Mouse (Mus musculus): ENCODE results near the gene Zfp286. TPM values are rescaled to one million over a fixed set of nuclear protein-coding genes. Genes with fewer than 3 reads are reported as not detected.

Gene Zfp286
- total RNA-seq (2021): 1 to 10 TPM; 1.9 to 2.1 TPM

DNA sequence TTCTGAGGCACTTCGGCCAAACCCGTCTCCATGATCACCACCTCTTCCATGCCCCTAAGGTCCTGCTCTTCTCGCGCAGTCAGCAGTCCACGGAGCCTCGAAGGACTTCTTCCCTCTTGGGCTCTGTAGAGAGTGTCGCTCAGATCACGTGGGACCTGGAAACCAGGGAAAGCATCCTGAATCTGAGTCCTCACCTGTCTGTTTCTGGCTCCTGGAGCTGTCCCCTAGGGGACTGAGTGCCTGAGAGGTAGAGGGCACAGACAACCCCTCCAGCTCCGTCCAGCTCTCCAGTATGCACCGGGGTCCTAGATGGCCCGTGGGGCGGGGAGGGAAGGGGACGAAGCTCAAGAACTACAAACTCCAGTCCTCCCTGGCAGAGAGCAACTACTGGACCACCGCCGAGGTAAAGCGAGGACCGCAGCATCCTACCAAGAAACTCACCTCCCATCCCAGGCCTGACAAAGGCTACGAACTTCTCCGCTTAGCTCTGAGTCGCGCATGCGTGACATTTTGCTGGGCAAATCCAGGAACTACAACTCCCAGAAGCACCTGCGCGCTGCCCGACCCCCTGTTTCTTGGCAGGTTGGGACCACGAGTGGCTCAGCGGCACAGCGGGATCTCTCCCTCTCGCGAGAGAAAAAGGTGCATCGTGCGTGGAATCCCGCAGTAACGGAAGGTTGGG, at the start of gene Zfp286:
Gene Zfp286 (minus strand): TSS at position 528 of the 682 bp plus-strand sequence.
- DNase-seq: peak; percentile 87

DNA sequence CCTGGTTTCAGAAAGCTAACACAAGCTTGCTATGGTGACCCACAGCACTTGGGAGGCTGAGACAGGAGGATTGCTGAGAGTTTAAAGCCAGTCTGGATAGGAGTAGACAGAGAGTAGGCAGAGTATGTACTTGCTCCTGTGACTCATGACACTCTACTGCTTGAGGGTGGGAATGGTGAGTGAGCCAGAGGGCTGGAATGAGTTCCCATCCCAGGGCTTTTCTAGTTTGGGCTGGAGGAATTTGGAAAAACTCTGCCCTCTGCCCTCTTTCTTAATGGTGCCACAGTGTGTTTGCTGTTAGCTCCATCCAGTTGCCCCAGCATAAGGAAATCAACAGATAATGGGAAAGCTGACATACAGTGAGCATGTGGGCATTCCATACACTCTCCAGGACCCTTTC, 42.6 kb upstream of the Zfp286 start:
- DNase-seq: no peak

DNA sequence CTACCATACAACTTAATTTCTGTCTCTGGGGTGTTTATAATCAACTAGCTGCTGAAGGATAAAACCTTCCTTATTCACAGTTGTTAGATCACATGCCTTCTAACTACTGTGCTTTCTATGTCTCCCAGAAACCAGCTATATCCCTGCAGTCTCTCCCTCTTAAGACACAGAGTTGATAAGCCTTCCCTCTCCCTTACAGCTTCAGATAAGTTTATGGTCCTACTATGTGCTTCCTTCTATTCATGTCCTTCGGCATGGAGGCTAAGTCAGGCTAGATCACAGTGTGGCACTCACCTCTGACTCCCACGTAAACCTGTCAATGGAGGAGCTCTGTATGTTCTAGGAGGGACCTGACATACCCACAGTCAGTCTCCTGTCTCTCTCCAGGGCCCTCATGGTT, 41.1 kb upstream of the Zfp286 start:
- DNase-seq: no peak

DNA sequence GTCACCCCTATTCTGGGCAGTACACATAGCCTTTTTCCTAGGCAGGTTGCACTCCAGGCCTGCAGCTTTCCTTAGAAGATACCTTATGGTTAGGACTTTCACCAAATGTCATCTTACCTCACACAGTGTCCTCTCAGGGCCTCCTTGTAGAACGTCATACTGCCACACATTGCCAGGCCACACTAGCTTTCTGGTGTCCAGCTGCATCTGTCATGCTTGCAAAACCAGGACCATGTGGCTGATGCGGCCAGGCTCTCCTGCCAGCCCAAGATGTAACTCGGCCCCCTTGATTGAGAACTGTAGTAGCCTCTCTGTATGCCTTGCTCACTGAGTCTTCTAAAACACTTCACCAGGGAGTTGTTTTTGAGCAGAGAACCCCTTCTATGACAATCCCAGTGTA, 38.6 kb upstream of the Zfp286 start:
- DNase-seq: no peak

DNA sequence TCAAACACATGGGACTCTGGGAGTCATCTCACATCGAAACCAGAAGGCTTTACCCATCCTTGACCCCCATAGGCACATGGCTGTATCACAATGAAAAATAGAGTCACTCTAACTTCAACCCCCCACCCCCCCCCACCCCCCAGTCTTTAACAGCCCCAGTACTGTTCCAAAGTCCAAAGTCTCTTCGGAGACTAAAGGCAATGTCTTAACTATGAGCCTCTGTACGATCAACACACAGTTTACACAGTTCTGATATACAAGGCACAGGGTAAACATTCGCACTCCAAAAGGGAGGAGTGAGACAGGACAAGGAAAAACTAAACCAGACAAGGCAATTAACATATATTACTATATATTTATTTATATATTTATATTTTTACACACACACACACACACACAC, 37.9 kb upstream of the Zfp286 start:
- DNase-seq: no peak

DNA sequence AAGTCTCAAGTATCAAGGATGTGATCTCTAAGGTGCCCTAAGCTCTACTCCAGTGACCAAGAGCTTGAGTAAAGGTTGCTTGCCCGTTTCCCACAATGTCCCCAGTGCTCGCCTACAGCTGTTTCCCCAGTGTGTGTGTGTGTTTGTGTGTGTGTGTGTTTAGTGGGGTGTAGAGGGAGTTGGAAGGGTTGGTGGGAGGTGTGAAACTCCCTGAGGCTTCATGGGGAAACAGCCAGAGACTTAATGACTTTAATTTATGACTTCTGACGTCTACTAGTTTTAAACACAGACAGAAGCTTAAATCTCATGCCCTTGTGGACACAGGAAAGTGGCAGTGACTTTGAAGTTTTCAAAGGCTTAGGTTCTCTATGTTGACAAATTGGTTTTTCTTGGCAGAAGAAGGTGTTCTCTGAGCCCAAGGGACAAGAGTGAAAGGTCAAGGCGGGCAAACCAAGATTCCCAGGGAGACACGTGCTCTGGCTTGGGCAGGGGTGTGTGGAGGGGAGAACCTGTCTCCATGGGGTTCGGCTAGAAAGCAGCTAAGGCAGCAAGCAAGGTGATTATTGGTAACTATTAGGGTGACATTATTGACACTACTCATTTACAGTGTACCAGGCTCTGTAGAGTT, 37.0 kb upstream of the Zfp286 start:
- no peak for DNase-seq

DNA sequence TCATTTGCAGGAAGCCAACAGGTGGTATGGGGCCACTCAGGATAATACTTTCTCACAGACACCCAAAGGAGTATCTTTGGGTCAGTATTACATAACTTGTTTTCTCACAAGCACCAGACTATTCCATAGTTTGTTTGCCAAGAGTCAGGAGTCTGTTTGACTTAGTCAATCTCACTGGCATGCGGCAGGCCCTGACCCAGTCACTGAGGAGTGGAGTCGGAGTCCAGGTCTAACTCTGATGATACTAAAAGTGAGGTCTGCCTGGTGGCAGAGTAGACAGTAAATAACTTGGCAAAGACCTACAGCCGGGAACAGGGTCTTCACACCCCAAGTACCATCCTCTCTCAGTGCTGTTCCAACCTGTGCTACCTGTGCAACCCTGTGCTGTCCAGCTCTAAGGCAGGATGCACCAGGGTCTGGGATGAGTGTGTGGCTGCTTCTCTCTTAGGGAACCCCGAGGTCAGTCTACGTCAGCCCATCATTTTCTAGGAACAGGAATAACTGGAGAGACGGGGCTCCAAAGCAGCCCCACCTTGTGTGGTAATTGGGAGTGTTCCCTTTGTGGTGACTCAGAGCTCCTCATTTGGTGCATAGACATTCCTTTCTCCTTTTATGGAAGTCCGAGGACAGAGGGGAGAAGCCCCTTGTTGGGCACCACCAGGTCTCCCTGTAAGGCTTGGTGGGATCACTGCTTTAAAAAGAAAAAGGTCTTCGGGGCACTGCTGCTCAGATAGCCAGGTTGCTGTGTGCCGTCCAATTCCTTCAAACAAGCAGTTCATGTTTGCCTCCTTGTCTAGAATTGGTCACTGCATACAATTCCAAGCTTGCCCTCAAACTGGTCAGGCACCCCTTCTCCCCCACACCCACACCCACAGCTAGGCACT, 36.2 kb upstream of the Zfp286 start:
- no peak for DNase-seq

DNA sequence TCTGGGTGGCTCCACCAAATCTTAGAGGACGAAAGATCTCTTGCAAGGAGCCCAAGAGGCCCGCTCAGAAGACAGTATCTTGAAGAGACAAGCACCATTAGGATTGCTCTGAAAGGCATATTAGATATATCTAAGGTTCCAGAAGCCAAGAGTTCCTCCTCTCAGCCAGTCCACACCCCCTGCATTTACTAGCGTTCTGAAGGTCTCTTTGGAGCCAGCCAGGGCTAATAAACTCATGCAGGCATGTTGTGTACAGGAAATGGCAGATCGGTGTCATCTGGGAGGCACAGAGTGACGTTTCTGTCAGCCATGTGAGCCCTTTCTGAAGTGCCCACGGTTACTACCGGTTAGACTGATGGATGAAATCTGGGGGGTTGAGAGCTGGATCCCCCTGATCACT, 34.9 kb upstream of the Zfp286 start:
- DNase-seq: no peak

DNA sequence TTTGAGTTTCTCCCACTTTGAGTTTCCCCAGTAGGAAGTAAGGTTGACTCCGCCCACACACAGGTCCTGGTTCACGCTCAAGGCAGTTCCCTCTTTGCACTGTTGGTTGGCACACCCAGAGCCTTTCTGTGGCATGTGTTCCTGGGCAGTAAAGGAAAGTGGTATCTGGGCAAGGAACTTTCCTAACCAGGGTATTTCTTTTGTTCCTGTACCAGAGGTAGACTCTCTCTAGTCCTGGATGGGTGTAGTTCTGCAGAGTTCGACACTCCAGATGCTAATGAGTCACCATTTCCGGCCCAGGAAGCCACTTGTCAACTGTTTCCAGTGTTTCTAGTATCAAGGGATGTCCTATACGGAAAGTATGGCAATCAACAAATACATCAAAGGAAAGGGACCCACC, 32.6 kb upstream of the Zfp286 start:
- peak; percentile 34 for DNase-seq

DNA sequence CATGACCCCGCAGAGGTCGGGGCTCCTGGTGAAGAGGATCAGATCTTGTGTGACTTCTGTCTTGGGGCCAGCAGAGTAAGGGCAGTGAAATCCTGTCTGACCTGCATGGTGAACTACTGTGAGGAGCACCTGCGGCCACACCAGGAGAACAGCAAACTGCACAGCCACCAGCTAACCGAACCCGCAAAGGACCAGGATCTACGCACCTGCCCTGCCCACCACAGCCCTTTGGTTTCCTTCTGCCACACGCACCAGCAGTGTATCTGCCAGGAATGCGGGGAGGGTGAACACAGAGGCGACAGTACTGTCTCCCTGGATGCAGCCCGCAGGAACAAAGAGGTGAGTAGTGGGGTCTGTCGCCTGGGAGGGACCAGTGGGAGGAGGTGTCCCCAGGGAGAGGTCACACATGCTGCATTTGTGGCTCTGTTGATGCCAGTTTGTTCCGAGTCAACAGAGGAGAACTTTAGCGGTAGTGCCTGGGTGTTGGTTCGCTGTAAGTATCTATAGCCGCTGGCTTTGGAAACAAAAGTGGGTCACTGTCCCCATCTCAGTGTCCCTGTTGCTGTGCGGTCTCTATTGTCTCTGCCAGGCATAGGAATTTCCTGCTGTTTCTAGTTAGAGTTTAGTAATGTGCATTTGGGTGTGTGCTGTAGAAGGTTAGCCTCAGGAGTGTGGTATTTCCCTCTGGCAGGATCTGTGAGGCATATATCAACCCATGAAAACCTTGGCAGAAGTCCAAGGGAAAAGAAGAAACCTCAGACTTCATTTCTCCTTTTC, 31.6 kb upstream of the Zfp286 start:
- DNase-seq: peak; percentile 33

DNA sequence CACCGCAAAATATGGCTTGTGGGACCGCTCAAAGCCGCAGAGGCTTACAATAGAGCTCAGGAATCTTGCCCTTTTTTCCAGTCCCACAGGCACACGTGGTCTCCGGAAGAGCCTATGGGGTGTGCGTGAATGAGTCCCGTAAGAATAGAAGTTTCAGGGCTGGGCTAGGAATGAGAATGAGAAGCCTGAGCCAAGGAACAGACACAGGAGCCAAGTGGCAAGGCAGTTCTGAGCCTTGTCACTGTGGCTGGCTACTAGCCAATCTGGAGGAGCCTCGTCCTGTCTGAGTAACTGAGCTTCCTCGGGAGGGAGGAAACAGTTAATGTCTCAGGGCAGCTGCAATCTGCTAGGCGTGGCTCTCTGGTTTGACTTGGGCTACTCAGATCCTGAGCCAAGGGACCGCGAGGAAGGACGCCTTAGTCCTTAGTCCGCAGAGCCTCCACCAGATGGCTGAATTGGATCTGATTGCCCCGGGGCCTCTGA, 30.8 kb upstream of the Zfp286 start, which contains the start of gene Trim16:
Gene Trim16 (plus strand): TSS at position 173 of the 483 bp plus-strand sequence.
- peak; percentile 86 for DNase-seq

DNA sequence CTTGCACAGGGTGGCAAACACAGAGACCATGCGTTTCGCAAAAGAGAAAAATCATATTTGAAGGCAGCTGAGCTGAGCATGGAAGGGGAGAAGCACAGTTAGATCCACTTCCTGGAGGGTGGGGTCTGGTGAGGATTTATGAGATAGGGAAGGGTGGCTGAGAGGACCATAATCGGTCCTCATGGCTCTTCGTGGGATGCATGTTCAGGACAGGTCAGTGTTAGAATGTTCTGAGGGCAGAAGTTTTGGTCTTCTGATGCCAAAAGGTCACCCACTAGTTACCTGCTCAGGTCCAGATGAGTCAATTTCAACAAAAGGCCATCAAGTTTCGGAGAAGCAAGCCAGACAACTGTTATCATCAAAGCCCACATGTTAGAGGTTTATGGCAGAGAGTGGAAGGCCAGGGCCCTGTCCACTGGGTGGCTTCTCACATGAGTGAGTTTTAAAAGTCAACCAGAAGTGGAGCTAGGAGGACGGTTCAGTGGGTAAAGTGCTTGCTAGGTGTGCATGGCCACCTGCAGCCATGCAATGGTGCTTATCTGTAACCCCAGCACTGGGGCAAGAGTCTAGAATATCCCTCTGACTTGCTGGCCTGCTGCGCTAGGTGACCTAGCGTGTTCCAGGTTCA, 29.9 kb upstream of the Zfp286 start:
- no peak for DNase-seq

DNA sequence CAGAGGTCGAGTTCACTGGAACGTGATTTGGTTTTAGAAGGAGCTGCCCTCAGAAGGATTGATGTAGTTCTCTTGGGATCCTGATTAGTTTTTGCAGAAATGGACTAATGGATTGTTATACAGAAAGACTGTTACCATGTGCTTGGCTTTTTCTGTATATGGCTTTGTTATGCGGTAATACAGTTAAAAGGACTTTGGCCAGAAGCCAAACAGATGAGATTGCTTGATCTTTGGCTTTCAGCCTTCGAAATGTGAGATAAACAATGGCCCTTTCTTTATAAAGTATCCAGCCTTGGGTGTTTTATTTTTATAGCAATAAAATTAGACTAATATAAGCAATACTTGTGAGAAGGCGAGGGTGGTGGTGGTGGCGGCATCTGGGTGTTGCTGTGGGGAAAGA, 27.3 kb upstream of the Zfp286 start:
- DNase-seq: no peak

DNA sequence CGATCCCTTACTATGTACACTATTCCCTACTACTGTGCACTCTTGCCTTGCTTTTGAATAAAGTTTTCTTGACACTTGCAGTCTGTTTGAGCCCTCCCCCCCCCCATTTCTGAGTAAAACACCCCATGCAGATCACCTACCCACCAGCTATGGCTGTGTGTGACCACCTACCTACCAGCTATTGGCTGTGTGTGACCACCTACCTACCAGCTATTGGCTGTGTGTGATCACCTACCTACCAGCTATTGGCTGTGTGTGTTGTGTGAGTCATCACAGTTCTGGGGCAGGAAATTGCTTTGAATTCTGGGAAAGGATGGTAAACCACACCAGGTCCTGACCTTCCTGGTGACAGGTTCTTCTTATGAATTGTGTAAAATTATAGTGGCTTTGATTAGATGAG, 26.2 kb upstream of the Zfp286 start:
- no peak for DNase-seq

DNA sequence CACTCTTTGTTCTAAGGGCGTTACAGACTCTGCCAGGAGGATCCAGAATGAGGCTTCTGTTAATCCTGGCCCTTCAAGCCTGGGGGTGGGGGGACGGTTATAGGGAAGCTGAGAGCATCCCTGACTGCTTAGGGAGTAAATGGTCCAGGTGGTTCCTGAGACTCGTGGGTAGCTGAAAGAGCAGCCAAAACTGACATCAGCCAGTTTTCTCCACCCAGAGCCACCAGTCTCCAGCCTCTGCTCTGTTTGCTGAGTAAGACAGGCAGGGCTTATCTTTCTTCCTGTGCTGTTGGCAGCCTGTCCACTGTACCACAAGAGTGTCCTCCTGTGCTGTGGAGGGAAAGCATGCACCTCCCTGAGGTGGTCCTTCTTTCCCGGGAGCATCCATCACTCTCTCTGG, 25.4 kb upstream of the Zfp286 start:
- no peak for DNase-seq

DNA sequence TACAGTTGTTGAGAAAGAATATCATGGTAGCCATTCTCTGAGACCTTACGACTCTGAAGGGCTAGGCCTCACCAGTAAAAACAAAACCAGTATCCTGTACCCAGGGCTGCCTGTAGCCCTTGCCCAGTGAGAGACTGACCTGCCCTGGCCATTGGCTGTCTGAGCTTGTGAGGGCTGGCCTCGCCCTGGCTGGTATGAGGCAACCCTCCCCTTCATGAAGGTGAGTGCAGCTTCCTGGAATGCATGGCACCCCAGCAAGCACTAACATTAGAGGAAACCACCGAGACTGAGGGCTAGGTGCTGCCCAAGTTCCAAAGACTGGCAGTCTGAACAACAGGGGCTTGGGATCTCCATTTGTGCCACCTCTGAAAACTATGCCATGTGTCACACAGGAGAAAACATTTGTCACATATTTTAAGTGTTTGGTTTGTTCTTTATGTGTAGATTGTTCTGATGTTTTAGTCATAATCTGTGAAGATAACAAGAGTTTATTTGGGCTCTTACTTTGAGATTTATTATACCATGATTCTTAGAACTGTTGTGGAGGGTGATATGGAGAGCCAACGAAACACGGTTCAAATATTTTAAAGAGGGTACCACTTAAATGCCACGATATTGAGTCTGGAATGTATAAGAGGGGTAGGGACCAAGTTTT, 24.8 kb upstream of the Zfp286 start:
- DNase-seq: no peak

DNA sequence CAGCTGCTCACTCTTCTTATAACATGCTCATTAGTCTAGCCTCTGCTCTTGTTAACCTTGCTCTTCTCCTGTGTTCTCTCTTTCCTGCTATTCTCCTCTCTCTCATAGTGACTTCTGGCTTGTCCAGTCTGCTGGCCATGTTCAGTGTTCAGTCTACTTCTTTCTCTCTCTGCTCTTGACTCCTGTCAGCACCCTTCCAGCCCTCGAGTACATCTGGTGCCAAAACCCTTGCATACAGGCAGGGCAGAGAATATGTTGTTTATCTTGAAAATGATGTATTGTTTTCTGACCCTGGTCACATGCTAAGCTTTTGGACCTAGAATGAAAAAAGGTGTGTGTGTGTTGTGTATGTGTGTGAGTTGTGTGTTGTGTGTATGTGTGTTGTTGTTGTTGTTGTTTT, 24.2 kb upstream of the Zfp286 start:
- DNase-seq: no peak

DNA sequence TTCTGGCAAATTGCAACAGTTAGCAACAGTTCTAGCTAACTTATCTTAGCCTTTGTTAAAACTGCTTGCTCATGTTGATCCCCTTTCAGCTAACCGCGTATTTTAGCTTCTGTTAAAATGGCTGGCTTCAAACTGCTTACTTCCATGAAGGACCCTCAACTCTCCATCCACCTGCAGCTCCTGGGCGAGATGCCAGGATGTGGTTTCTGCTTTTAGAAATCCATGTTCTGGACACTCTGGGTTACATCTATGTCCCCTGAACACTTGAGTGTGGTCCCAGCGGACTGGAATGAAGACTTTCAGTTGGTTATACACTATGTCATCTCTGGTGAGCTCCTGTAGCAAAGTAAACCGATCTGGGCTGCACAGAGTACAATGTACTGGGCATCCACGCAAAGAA, 23.0 kb upstream of the Zfp286 start:
- DNase-seq: no peak

DNA sequence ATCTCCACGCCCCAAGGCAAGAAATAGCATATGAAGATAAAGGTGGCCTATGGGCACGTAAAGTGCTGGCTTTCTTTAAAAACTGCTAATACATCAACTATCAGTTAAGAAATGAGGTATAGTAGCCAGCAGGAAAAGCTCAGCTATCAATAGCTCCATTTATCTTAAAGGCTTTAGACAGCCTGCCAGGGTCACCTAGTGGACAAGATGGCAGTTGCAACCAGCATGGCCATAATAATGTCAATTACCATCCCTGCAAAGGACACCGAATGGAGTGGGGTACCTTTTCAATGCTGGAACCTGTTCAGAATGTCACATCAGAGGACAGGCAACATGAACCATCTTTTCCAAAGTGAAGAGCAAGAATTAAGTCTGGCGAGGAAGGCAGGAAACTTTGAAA, 19.9 kb upstream of the Zfp286 start:
- DNase-seq: peak; percentile 41

DNA sequence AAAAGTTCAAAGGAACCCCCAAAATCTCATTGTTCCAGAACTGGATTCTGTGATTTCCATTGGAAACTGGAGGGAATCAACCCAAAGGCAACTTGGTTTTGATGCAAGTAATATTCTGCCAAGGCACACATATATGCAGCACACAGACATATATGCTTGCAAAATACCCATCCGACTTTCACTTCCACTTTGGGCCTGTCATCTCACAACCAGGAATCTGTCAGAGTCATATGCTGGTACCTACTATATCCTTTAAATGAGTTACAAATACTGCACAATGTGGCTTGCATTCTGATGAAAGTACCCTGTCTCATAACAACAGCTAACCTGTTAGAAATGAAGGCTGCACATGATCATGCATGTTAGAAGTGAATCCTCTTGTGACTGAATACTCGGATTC, 18.7 kb upstream of the Zfp286 start:
- no peak for DNase-seq

DNA sequence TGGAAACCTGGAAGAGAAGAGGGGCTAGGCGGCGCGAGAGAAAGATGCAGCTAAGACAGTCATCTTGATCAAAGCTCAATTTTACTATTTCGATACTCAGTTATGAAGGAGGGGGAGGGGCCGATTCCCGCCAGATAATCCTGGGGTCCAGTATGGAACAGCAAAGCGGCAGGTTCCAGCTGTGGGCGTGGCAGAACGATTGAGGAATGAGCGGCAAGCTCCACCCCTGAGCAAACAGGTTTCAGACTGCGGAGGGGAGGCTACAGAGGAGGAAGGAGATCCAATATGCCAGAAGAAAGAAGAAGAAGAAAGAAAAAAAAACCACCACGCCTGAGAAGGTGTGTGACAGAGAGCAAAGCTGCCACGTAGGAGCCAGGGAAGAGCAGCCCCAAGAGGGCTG, 14.9 kb upstream of the Zfp286 start:
- no peak for DNase-seq

DNA sequence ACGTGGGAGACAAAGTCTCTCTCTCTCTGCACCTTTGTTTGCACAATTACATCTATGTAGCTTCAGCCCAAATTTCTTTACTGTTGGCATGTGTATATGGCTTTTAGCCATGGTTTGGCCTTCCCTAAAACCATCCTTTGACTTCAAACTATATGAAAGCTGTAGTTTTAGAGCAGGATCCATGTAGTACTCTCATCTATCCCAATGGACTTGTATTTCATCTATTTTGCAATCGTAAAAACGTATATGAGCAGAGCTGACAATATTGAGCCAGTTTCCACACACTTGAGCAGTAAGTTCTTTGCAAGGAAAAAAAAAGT, 315 bp upstream of the Zfp286 start:
- DNase-seq: no peak
